Mouse (Mus musculus) embryonic fibroblast, embryonic 13.5 days (primary cell): ENCODE data around the gene 9530068E07Rik. TPM values are rescaled to one million over a fixed set of nuclear protein-coding genes. Genes with fewer than 3 reads are reported as not detected.

Experiments used
- H3K27ac ChIP-seq: 2 replicates; pipeline ENCODE4 v1.5.1; 2012; ENCODE audit warnings: low read length, control low read depth, inconsistent platforms; ENCODE audit not compliant: insufficient read depth
- H3K4me1 ChIP-seq: 2 replicates; pipeline ENCODE4 v1.6.1; 2011; ENCODE audit warnings: low read length; ENCODE audit not compliant: control insufficient read depth, insufficient read depth
- H3K4me3 ChIP-seq: 2 replicates; pipeline ENCODE4 v1.5.1; 2011; ENCODE audit warnings: mild to moderate bottlenecking, control low read depth, low read length; ENCODE audit not compliant: insufficient read depth
- CTCF ChIP-seq: IDR thresholded peaks from 2 replicates; pipeline ENCODE4 v1.5.1; 2011; ENCODE audit warnings: mild to moderate bottlenecking, control low read depth, low read length, moderate library complexity, borderline replicate concordance; ENCODE audit not compliant: insufficient read depth
- POLR2A ChIP-seq: IDR thresholded peaks from 2 replicates; pipeline ENCODE4 v1.6.1; 2011; ENCODE audit warnings: low read depth, mild to moderate bottlenecking, control low read depth, low read length, moderate library complexity
- polyA plus RNA-seq: library from polyadenylated mRNA; stranded (reverse); fragments of >200 nt; gene quantifications from 2 replicates; pipeline ENCODE4 v1.2.4, GENCODE M21; 2011; ENCODE audit warnings: low read depth; ENCODE audit not compliant: missing spikeins, insufficient read length

Gene 9530068E07Rik
- polyA plus RNA-seq, 1 experiment, result 273 TPM

DNA sequence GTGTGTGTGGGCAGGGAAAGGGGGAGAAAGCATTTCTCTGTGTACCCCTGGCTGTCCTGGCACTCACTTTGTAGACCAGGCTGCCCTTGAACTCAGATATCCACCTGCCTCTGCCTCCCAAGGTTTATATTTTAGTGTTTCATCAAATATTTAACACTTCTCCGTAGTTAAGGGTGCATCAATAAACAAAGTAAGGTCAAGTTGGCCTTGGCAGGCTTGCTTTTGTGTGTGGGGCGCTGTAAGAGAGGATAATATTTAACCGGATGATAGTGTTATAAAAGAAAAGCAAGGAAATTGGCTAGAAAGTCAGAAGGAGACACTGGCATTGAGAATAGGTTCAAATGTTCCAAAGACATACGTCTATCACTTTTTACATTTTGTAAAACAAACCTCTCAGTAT is 1.7 kb upstream of the 9530068E07Rik start:
- Histone ChIP-seq H3K4me3 (no peak overlapping the region), H3K27ac (no peak overlapping the region), H3K4me1 (no peaks in the 10 kb centered on the region)
- TF ChIP-seq POLR2A (no peak), CTCF (no peak)

DNA sequence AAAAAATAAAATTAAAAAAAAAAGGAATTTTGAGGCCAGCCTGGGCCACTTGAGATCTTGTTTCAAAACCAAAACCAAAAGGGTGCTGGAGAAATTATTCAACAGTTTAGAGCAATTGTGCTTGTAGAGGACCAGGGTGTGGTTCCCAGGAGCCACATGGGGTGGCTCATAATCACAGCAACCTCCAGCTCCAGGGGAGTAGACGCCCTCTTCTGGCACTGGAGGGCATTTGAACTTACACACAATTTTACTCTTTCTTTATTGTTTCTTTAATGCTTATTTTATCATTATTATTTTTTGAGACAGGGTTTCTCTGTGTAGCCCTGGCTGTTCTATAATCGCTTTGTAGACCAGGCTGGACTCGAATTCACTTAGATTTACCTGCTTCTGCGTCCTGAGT is 885 bp upstream of the 9530068E07Rik start:
- Histone ChIP-seq H3K27ac (no peak overlapping the region), H3K4me3 (no peak overlapping the region), H3K4me1 (no peaks in the 10 kb centered on the region)
- TF ChIP-seq POLR2A (no peak), CTCF (no peak)

DNA sequence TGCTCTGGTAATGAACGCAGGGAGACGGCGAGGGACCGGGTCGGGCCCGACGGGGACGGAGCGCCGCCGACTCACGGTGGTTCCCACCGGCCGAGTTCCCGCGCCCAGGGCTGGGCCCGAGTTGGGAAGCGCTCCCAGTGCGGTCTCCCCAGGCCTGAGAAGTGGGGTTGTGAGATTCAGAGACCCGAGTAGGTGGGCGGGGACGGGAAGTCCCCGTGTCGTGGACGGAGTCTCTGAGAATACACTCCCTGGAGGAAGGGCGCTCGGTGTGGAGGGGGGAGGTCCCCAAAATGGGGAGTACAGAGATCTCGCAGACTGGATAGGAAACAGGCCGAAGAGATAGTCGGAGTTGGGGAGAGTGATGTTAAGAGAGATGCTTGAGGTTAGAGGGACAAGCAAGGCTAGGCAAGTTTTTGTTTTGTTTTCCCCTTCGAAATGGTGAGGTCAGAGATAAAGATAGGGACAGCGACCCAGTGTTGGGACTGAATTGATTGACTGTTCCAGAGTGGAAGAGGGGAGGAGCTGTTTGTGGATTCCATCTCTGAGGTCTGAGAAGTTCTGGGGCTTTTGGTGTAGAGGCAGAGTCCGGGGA is 465 bp downstream of the 9530068E07Rik start:
- H3K4me3 ChIP-seq, result peak overlapping the region; percentile 82
- H3K4me1 ChIP-seq, result no peaks in the 10 kb centered on the region
- H3K27ac ChIP-seq, result peak overlapping the region; percentile 32
- TF ChIP-seq CTCF, result no peak
- no peak; the same call in 1 of the 2 replicates for TF ChIP-seq POLR2A

DNA sequence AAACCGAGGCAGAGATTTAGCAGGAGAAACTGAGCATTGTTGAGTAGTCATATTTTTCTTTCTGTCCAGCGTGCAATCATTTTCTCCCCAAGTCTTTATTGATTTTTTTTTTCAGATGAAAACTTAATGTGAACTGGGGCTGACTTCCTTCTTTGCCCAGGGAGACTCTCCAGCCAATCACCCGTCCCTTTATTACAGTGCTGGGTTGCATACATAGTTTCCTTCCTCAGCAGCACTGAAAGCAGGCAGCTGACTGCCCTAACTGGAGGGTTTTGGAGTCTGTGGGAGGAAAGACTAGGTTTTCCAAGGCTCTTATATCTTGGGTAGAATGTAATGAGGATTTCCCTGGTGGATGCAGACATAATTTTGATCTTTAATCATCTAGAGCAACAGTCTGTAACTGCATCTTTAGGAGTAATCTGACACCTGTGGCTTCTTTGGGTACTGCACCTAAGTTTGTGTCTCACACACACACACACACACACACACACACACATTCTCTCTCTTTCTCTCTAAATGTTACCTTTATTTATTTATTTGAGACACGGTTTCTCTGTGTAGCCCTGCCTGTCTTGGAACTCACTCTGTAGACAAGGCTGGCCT is 1.3 kb downstream of the 9530068E07Rik start:
- H3K4me1 ChIP-seq, result no peaks in the 10 kb centered on the region
- peak overlapping the region; percentile 82 for H3K4me3 ChIP-seq
- TF ChIP-seq CTCF, result no peak
- no peak for TF ChIP-seq POLR2A
- peak overlapping the region; percentile 32; the same call in 1 of the 2 replicates for H3K27ac ChIP-seq

DNA sequence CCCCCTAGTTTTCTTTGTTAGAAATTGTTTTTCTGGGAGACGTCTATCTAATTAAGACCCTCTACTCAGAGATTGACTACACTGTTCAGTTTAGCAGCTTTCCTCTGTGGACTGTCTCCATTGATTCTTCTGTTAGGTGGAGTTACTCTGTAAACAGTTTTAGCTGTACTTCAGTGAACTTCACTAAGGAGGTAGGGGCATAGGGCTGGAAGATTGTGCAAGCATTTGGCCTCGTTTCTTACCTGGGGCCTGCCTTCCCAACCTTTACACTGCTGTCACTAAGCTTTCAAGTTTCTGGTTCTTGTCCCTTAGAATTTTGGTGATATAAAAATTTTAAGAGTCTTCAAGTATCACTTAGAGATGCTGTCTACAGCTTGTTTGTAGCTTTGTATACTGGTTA is 5.2 kb downstream of the 9530068E07Rik start:
- no peak overlapping the region for H3K27ac ChIP-seq
- no peaks in the 10 kb centered on the region for H3K4me1 ChIP-seq
- no peak overlapping the region for H3K4me3 ChIP-seq
- no peak for TF ChIP-seq POLR2A
- no peak for TF ChIP-seq CTCF

DNA sequence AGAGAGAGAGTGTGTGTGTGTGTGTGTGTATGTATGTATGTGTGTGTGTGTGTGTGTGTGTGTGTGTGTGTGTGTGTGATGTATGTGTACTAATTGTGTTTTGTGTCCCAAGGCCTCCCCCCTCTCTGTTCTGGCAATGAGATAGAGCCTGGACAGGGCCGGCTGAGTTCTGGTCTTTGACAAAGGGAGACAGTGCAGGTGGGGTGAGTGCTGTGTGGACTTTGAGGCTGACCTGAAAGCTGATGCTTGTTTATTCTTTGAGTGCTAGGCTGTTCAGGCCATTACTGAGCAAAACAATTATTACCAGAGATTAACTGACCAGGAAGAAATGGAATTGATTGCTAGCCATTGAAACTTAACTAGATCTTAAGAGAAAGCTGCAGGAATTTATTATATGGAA is 6.3 kb downstream of the 9530068E07Rik start:
- TF ChIP-seq POLR2A (no peak), CTCF (no peak)

DNA sequence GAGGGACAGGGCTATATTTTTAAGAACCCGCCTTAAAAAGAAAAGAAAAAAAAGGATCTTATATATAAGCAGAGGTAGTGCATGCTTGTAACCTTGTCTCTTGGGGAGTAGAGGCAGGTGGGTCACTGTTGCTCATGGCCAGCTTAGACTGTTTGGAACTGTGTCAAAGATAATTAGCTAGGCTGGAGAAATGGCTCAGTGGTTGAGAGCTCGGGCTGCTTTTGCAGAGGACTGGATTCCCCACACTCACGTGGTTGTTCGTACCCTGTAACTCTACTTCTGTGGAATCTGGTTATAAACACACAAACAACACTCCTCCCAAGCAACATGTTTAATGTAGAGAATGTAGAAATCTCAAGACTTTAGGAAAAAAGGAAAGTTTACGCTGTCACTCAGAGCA is 8.0 kb downstream of the 9530068E07Rik start:
- no peaks in the 10 kb centered on the region for H3K4me1 ChIP-seq
- TF ChIP-seq CTCF (no peak), POLR2A (no peak)
- H3K27ac ChIP-seq, result no peak overlapping the region
- no peak overlapping the region for H3K4me3 ChIP-seq

More for the DNA sequence above, 6.3 kb downstream of the 9530068E07Rik start:
- no peak overlapping the region for H3K4me3 ChIP-seq
- no peak overlapping the region for H3K27ac ChIP-seq
- H3K4me1 ChIP-seq, result no peaks in the 10 kb centered on the region

DNA sequence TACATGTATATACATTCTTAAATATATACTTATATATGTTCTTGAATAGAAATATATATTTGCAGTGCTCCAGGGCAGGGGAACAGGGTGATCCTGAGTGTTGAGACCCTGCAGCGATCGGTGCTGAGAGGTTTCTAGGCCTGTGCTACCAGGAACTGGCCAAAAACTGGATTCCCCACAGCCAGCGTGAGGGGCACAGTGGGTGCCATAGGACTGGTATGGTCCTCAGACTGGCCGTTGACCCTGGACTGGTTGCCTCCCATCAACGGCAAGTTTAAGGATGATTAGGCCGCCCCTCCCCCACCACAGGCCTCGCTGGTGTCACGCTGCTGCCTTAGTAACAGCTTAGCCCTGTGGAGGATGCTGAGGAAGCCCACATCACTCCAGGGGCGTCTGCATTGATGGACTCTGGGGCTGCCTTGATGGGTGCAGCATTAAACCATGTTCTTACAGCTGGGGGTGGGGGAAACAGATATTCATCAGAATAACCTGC is 9.0 kb downstream of the 9530068E07Rik start:
- Histone ChIP-seq H3K4me1 (no peaks in the 10 kb centered on the region), H3K27ac (no peak overlapping the region)
- TF ChIP-seq POLR2A (no peak), CTCF (no peak)

DNA sequence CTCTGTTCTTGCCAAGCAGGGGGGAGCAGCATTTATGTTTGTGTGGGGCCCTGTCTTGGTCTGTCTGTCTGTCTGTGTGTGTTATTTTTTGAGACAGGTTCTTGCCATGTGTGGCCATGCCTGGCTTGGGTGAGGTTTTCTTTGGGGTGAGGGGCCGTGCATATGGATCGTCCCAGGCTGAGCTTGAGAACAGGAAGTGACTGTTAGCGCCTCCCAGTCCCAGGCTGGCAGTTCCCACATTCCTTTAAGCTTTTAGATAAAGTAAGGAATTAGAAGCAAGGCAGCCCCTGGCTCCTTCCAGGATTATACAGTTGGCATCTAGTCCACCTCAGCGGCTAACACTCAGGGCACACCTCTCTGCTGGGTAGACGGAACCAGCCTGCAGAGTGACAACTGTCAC is 13.1 kb downstream of the 9530068E07Rik start:
- H3K27ac ChIP-seq, result no peak overlapping the region
- TF ChIP-seq POLR2A, result no peak
- TF ChIP-seq CTCF, result no peak
- no peak overlapping the region for H3K4me3 ChIP-seq
- H3K4me1 ChIP-seq, result no peaks in the 10 kb centered on the region

More for the DNA sequence above, 9.0 kb downstream of the 9530068E07Rik start:
- no peak overlapping the region for H3K4me3 ChIP-seq

DNA sequence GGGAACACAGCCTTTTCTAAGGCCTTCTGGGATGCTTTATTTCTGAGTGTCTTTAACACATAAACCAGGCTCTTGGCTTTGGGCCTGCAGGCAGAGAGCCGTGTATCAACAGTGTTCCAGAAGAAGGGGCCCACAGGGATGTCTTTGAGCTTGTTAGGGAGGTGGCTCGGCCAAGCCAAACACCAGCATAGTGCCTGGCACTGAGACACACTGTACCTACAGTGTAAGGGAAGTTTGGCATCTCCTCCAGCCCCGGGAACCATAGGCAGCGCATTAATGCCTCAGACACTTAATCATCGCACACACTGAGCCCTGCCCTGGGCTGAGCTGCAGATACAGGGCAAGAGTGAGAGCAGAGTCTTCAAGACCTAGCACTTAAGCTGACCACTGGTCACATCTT is 22.1 kb downstream of the 9530068E07Rik start:
- no peak overlapping the region for H3K27ac ChIP-seq
- no peaks in the 10 kb centered on the region for H3K4me1 ChIP-seq
- H3K4me3 ChIP-seq, result no peak overlapping the region
- TF ChIP-seq CTCF, result no peak
- TF ChIP-seq POLR2A, result no peak

DNA sequence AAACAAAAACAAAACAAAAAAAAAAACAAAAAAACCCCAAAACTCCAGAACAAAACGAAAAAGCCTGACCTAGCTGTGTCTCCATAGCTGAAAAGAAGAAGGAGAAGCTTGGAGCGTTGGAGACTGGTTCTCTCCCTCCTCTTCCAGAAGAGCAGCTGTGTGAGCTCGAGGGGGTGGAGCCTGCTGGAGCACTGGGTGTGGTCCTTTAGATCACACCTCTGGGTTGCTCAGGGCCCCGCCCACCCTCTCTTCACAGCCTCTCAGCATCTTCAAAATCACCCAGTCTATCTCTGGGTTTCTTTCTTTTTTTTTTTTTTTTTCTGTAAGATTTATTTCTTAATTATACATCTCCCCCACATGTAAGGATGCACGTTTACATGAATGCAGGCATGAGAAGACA is 23.0 kb downstream of the 9530068E07Rik start:
- Histone ChIP-seq H3K4me3 (no peak overlapping the region), H3K27ac (no peak overlapping the region), H3K4me1 (no peaks in the 10 kb centered on the region)
- TF ChIP-seq CTCF, result no peak
- TF ChIP-seq POLR2A, result no peak
